Mouse (Mus musculus) layer of hippocampus, postnatal 36 days (tissue): ENCODE data around the gene Rabgef1. TPM values are rescaled to one million over a fixed set of nuclear protein-coding genes. Genes with fewer than 3 reads are reported as not detected.

ENCODE experiments used
- total RNA-seq, 2 experiments: library from RNA; stranded (reverse); gene quantifications; 2 replicates each; pipeline ENCODE4 v1.2.3; 2021

The Rabgef1 gene
- total RNA-seq, 2 experiments from 2014 or later = 51.3 to 53.3 TPM

Other genes starting within 250 kb of the Rabgef1 start
- gene Vkorc1l1, start 229.8 kb upstream of the Rabgef1 start, total RNA-seq = 10 to 100 TPM; 42.0 to 44.4 TPM
- 10 to 100 TPM in 1 of 2 experiments, 1 to 10 TPM in 1; 9.7 to 10.6 TPM for gene Gusb, start 168.7 kb upstream of the Rabgef1 start, total RNA-seq
- gene Asl, start 142.6 kb upstream of the Rabgef1 start, total RNA-seq = 10 to 100 TPM; 18.0 to 18.8 TPM
- gene Crcp, start 142.5 kb upstream of the Rabgef1 start, total RNA-seq = 10 to 100 TPM; 37.0 to 38.2 TPM
- gene Tpst1, start 98.5 kb upstream of the Rabgef1 start, total RNA-seq = 10 to 100 TPM; 50.2 to 50.6 TPM
- 10 to 100 TPM in 1 of 2 experiments, 1 to 10 TPM in 1; 9.8 to 13.0 TPM for gene Kctd7, start 26.9 kb upstream of the Rabgef1 start, total RNA-seq
- gene Tmem248, start 45.3 kb downstream of the Rabgef1 start, total RNA-seq = 10 to 100 TPM; 39.0 to 41.0 TPM
- 10 to 100 TPM; 76.4 to 78.2 TPM for gene Sbds, start 83.7 kb downstream of the Rabgef1 start, total RNA-seq
- gene Tyw1, start 83.8 kb downstream of the Rabgef1 start, total RNA-seq = 10 to 100 TPM; 15.2 to 18.2 TPM
- 100 to 1,000 TPM; 135 to 142 TPM for gene Caln1, start 197.7 kb downstream of the Rabgef1 start, total RNA-seq
- 1 to 10 TPM; 1.2 to 3.0 TPM for gene A330070K13Rik, start 212.8 kb downstream of the Rabgef1 start, total RNA-seq